Mouse (Mus musculus) gastrocnemius, adult 18-20 months (tissue): ENCODE results near the gene Ago4. TPM values are rescaled to one million over a fixed set of nuclear protein-coding genes. Genes with fewer than 3 reads are reported as not detected.

Experiments
- DNase-seq: peaks from one replicate; pipeline ENCODE4 v3.0.0; 2021; ENCODE audit warnings: low spot score
- microRNA-seq: library from miRNA; unstranded; fragments of <30 nt; microRNA quantifications from one replicate; pipeline ENCODE4 v1.2.0, GENCODE M21; 2021
- total RNA-seq, 2 experiments: library from RNA; stranded (reverse); gene quantifications; 2 replicates each; pipeline ENCODE4 v1.2.3; 2021

Ago4 gene
- total RNA-seq, 2 experiments from 2014 or later = 5.1 to 5.8 TPM

GRCm38 (mm10) chr4:126480288-126480687 is 53.0 kb downstream of the Ago4 start:
- no peak for DNase-seq

- no peak for DNase-seq
These were observed 60.2 kb downstream of the Ago4 start for GRCm38 (mm10) chr4:126473031-126473430.

DNA sequence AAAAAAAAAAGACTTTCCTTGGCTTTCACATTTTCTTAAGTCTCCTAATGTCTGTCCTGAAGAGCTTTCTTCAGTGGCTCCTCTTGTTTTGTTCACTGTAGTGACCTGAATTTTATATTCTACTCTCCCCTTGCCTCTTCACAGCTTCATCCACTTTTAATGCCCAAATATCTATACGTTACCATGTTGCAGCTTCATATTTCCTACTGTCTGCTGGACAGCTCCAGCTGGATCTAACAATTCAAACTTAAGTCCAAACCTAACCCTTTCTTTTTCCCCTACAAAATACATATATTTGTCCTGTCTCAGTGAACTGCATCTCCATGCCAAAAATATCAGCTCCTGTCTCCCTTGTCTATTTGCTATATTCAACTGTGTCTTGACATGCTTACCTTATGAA is 63.9 kb downstream of the Ago4 start:
- no peak for DNase-seq

- DNase-seq = no peak
These were observed 64.3 kb downstream of the Ago4 start for GRCm38 (mm10) chr4:126468925-126469324.

DNA sequence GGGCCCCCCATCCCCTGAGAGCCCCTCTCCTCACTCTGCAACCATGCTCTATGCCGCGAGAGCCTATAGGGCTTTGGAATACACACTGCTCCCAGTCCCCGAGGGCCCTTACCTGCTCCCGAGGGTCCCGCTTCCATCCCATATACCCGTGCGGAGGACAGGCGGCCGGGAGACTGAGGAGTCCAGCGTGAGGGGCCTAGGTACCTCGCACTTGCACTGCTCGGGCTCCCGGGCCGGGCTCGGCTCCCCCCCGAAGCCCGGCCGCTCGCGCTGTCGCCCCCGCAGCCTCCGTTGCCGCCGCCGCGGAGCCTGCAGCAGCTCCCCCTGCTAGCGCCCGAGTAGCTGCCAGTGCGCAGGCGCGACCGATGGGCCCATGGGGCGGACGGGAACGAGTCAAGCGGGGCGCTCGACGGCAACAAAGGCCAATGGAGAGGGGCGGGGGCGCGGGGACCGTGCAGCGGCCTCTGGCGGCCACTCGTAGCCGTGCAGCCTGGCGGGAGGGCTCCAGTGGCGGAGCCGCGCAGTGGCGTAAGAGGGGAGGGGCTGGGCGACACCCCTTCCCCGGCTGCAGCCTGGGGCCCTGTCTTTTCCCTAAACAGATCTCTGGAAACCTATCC is 64.9 kb downstream of the Ago4 start, which contains the start of gene Ago1:
Gene Ago1 (minus strand): TSS at position 299 of the 617 bp plus-strand sequence.
- peak; percentile 95 for DNase-seq

- peak; percentile 30 for DNase-seq
These were observed 65.5 kb downstream of the Ago4 start for GRCm38 (mm10) chr4:126467721-126468284.

GRCm38 (mm10) chr4:126466251-126466750 is 67.0 kb downstream of the Ago4 start:
- no peak for DNase-seq

DNA sequence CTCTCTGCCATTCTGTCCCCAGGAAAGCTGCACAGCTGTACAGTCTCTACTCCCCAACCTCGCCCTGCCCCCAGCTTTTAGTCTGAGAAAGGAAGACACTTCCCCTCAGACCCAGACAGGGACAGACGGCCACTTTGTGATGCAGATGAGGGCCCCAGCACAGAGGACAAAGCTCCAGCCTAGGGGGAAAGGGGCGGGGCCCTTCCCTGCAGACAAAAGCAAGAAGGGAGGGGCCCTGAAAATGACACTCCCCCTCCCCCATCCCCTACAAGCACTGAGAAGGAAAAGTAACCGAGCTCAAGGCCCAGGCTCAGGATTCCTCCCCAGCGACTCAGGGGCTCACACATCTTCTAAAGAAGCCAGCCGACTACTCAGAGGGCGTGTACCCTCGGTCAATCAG is 67.4 kb downstream of the Ago4 start:
- DNase-seq = no peak

GRCm38 (mm10) chr4:126464892-126465235 is 68.4 kb downstream of the Ago4 start:
- DNase-seq = no peak

GRCm38 (mm10) chr4:126464189-126464891 is 68.9 kb downstream of the Ago4 start:
- DNase-seq = no peak

DNA sequence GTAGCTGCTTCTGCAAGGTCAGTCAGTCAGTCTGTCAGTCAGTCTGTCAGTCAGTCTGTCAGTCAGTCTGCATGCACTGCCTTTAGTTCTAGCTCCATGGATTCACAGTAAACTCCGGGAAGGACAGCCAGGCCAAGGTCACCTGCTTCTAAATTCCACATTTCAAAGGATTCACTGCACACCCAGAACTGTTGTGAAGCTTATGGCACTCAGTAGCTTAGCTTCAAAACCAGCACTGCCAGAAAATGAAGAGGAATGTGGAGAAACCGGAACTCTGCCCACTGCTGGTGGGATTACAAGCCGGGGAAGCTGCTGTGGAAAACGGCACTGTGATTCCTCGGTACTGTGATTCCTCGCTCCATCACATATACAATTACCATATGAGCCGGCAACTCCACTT is 77.8 kb downstream of the Ago4 start:
- DNase-seq = no peak

- DNase-seq = no peak
These were observed 78.6 kb downstream of the Ago4 start for GRCm38 (mm10) chr4:126454547-126455254.

DNA sequence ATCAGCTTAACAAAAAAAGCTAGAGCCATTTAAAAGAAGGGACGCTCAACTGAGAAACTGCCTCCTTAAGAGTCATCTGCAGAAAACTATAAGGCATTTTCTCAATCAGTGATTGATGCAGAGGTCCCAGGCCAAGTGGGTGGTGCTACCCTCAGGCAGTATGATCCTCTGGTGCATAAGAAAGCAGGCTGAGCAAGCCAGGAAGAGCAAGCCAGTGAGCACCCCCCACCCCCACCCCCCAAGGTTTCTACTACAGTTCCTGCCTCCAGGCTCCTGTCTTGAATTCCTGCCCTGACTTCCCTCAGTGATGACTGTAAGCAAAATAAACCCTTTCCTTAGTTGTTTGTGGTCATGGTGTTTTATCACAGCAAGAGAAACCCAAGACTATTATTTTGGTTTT is 83.0 kb downstream of the Ago4 start:
- DNase-seq = no peak

DNA sequence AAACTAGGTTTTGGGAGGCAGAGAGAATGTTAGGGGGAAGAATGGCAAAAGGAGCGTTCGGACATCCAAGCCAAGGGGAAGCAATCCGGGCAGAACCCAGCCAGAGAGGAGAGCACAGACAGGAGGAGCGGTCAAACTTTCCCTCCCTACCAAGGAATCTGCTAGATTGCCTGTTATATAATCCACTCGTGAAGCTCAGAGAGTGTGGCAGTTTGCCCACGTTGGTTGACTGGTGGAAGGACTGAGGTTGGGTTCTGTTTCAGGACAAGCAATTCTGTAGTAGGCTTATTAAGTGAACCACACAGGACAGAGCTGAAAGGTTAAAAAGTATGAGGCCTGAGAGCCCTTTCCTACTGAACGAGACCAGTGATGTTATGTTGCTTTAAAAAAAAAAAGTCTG is 86.1 kb downstream of the Ago4 start:
- DNase-seq = peak; percentile 23

DNA sequence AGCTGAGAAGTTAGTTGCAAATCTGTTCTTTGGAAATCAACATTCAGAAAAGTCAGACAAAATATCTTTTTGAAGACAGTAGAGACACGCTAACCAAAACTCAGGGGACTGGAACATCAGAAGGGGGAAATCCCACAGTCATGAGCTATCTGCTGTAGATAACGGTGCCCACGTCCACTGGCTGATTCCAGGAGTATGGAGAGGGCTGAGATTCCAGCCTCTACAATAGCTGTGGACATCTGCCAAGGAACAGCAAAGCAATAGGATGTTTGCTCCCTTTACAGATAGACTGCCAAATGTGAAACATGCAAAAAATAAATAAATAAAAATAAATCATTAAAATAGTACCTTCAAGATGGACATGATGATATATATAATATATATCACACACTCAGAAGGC is 88.7 kb downstream of the Ago4 start:
- no peak for DNase-seq

Small RNA genes lying within 50 kb of the gene (microRNA-seq; reads per million reads assigned to microRNA genes)
- gene Mir7119 = not detected

Other genes with a start within 250 kb of the Ago4 start
- 1 to 10 TPM in 1 of 2 experiments, under 1 TPM in 1; 0.89 to 1.4 TPM for gene Col8a2, start 246.7 kb downstream of the Ago4 start, total RNA-seq
- gene Adprhl2, start 211.8 kb downstream of the Ago4 start, total RNA-seq = 1 to 10 TPM; 6.7 to 8.7 TPM
- under 1 TPM; 0.62 to 0.66 TPM for gene Tekt2, start 207.8 kb downstream of the Ago4 start, total RNA-seq
- gene Ago3, start 103.9 kb downstream of the Ago4 start, total RNA-seq = 1 to 10 TPM; 7.6 TPM
- 1 to 10 TPM; 5.8 to 6.2 TPM for gene Ago1, start 64.9 kb downstream of the Ago4 start, total RNA-seq
- not detected for gene Clspn, start 23.5 kb upstream of the Ago4 start, total RNA-seq
- 10 to 100 TPM; 21.9 to 24.5 TPM for gene 5730409E04Rik, start 76.3 kb upstream of the Ago4 start, total RNA-seq
- 100 to 1,000 TPM in 1 of 2 experiments, 10 to 100 TPM in 1; 95.6 to 104 TPM for gene Psmb2, start 144.2 kb upstream of the Ago4 start, total RNA-seq
- gene Tfap2e, start 202.8 kb upstream of the Ago4 start, total RNA-seq = not detected
- gene Ncdn, start 220.0 kb upstream of the Ago4 start, total RNA-seq = 10 to 100 TPM; 12.4 to 13.3 TPM
- gene AU040320, start 220.1 kb upstream of the Ago4 start, total RNA-seq = 10 to 100 TPM; 23.6 to 25.5 TPM